Comparison of ENCODE assay signal across 21 mouse cellular contexts in genomic region chr7:136912901-136913300, GRCm38 (mm10). TPM values are rescaled to one million over a fixed set of nuclear protein-coding genes. Genes with fewer than 3 reads are reported as not detected.
DNase-seq lines count a peak whose midpoint lies in the region; ATAC-seq lines count a peak whose summit lies in the region.
"Had no signal": no experiment of that assay in that cellular context is flagged by ENCODE, and none has a peak within 500 bp of the region (broad histone marks: within the 10 kb centered on the region; RNA-seq: fewer than 3 reads in every experiment).

No protein-coding gene starts in this region.

- no peaks in the 10 kb centered on the region for H3K9me3 ChIP-seq in forebrain, embryonic 11.5 days (ENCODE audit: control insufficient read depth, low read length)
- no peaks in the 10 kb centered on the region for H3K9me3 ChIP-seq in forebrain, embryonic 13.5 days (replicated peaks)
- H3K9me3 ChIP-seq in liver, embryonic 13.5 days (replicated peaks), result no peaks in the 10 kb centered on the region
- no peaks in the 10 kb centered on the region for H3K9me3 ChIP-seq in midbrain, embryonic 16.5 days (replicated peaks; ENCODE audit: control insufficient read depth, low read length, poor library complexity, severe bottlenecking)
- H3K9me3 ChIP-seq in heart, embryonic 12.5 days (replicated peaks), result no peaks in the 10 kb centered on the region
- H3K9me3 ChIP-seq: hindbrain, embryonic 12.5 days had no signal

- H3K9ac ChIP-seq in forebrain, embryonic 11.5 days (ENCODE audit: low read length), result no peak overlapping the region
- H3K9ac ChIP-seq in forebrain, embryonic 13.5 days, result no peak overlapping the region
- no peak overlapping the region for H3K9ac ChIP-seq in liver, embryonic 13.5 days
- no peak overlapping the region for H3K9ac ChIP-seq in midbrain, embryonic 16.5 days (ENCODE audit: low read depth, low read length)
- no peak overlapping the region for H3K9ac ChIP-seq in heart, embryonic 12.5 days
- H3K9ac ChIP-seq: hindbrain, embryonic 12.5 days had no signal

- no peaks in the 10 kb centered on the region for H3K36me3 ChIP-seq in forebrain, embryonic 11.5 days (ENCODE audit: control insufficient read depth, insufficient read depth, low read length)
- H3K36me3 ChIP-seq in forebrain, embryonic 13.5 days (ENCODE audit: poor library complexity, severe bottlenecking), result no peaks in the 10 kb centered on the region
- H3K36me3 ChIP-seq in liver, embryonic 13.5 days, result no peaks in the 10 kb centered on the region
- no peaks in the 10 kb centered on the region for H3K36me3 ChIP-seq in midbrain, embryonic 16.5 days (ENCODE audit: control insufficient read depth, insufficient read depth, low read length)
- H3K36me3 ChIP-seq in heart, embryonic 12.5 days, result no peaks in the 10 kb centered on the region
- H3K36me3 ChIP-seq: hindbrain, embryonic 12.5 days had no signal

- peak; percentile 26 for DNase-seq in forebrain, embryonic 11.5 days (ENCODE audit: low spot score)
- DNase-seq in kidney, adult 8-10 months, result peak; percentile 49 to 63
- DNase-seq in kidney, postnatal 36 days, result peak; percentile 66 to 76
- DNase-seq in liver, embryonic 13.5 days, result no peak
- DNase-seq in right cerebral cortex, postnatal 10 days (ENCODE audit: low spot score in 2 of 2), result no peak
- DNase-seq: adrenal gland, adult 2 months; cerebellum, adult 8-10 months; gastrocnemius, postnatal 14 days; lung, adult 18-20 months; midbrain, embryonic 14.5 days; right cerebral cortex, postnatal 4 days; thymus, postnatal 4 days had no signal

- no peak overlapping the region for H3K4me2 ChIP-seq in forebrain, embryonic 11.5 days (ENCODE audit: low read depth, low read length, severe bottlenecking)
- no peak overlapping the region for H3K4me2 ChIP-seq in forebrain, embryonic 13.5 days
- no peak overlapping the region for H3K4me2 ChIP-seq in liver, embryonic 13.5 days
- no peak overlapping the region for H3K4me2 ChIP-seq in midbrain, embryonic 16.5 days (ENCODE audit: low read length)
- H3K4me2 ChIP-seq in heart, embryonic 12.5 days, result no peak overlapping the region
- H3K4me2 ChIP-seq: hindbrain, embryonic 12.5 days had no signal

- no peaks in the 10 kb centered on the region for H3K4me1 ChIP-seq in forebrain, embryonic 11.5 days (replicated peaks; ENCODE audit: control insufficient read depth, insufficient read depth, low read length)
- no peaks in the 10 kb centered on the region for H3K4me1 ChIP-seq in forebrain, embryonic 13.5 days
- 0 out of 2 replicates have a peak, but pooled peaks cover 8% of the 10 kb centered on the region for H3K4me1 ChIP-seq in liver, embryonic 13.5 days (replicated peaks)
- H3K4me1 ChIP-seq in midbrain, embryonic 16.5 days (ENCODE audit: control insufficient read depth, insufficient read depth, low read length), result no peaks in the 10 kb centered on the region
- peaks cover 24% of the 10 kb centered on the region for H3K4me1 ChIP-seq in heart, embryonic 12.5 days (replicated peaks)

- whole genome bisulfite sequencing in forebrain, embryonic 11.5 days, result 91% methylated on average over 4 of the region's 4 CpGs
- 92% methylated on average over 4 of the region's 4 CpGs for WGBS in forebrain, embryonic 13.5 days
- WGBS in liver, embryonic 13.5 days (ENCODE audit: insufficient replicate concordance), result 59% methylated on average over 4 of the region's 4 CpGs
- WGBS in midbrain, embryonic 16.5 days, result 89% methylated on average over 4 of the region's 4 CpGs
- whole genome bisulfite sequencing in heart, embryonic 12.5 days, result 92% methylated on average over 4 of the region's 4 CpGs

- H3K27ac ChIP-seq in forebrain, embryonic 11.5 days (ENCODE audit: low read depth, low read length), result no peak overlapping the region
- H3K27ac ChIP-seq in forebrain, embryonic 13.5 days, result no peak overlapping the region
- no peak overlapping the region for H3K27ac ChIP-seq in liver, embryonic 13.5 days
- H3K27ac ChIP-seq in midbrain, embryonic 16.5 days (ENCODE audit: low read length), result no peak overlapping the region
- H3K27ac ChIP-seq in heart, embryonic 12.5 days (ENCODE audit: poor library complexity, severe bottlenecking), result no peak overlapping the region
- H3K27ac ChIP-seq: hindbrain, embryonic 12.5 days; layer of hippocampus, adult 2 months; stomach, postnatal 0 days had no signal

- no peaks in the 10 kb centered on the region for H3K27me3 ChIP-seq in forebrain, embryonic 11.5 days (ENCODE audit: control insufficient read depth, insufficient read depth, low read length)
- H3K27me3 ChIP-seq in forebrain, embryonic 13.5 days, result no peaks in the 10 kb centered on the region
- H3K27me3 ChIP-seq in liver, embryonic 13.5 days, result no peaks in the 10 kb centered on the region
- no peaks in the 10 kb centered on the region for H3K27me3 ChIP-seq in midbrain, embryonic 16.5 days (ENCODE audit: control insufficient read depth, insufficient read depth, low read depth, low read length)
- 0 out of 2 replicates have a peak, but pooled peaks cover 3% of the 10 kb centered on the region for H3K27me3 ChIP-seq in heart, embryonic 12.5 days (replicated peaks)
- H3K27me3 ChIP-seq: megakaryocyte, embryonic 14.5 days had no signal

- no peak for ATAC-seq in forebrain, embryonic 11.5 days (replicated peaks; ENCODE audit: low FRiP score)
- ATAC-seq in forebrain, embryonic 13.5 days, result no peak
- peak; percentile 67 for ATAC-seq in liver, embryonic 13.5 days (ENCODE audit: low read depth)
- ATAC-seq in midbrain, embryonic 16.5 days, result no peak
- no peak for ATAC-seq in heart, embryonic 12.5 days (ENCODE audit: insufficient number of reproducible peaks, low FRiP score)
- ATAC-seq: forebrain, embryonic 14.5 days; inflammation-experienced regulatory T-cells, adult 6 months had no signal

- H3K4me3 ChIP-seq in forebrain, embryonic 11.5 days (ENCODE audit: low read depth, low read length), result no peak overlapping the region
- no peak overlapping the region for H3K4me3 ChIP-seq in forebrain, embryonic 13.5 days
- H3K4me3 ChIP-seq in liver, embryonic 13.5 days (replicated peaks), result no peak overlapping the region
- H3K4me3 ChIP-seq in midbrain, embryonic 16.5 days (ENCODE audit: low read depth, low read length), result no peak overlapping the region
- H3K4me3 ChIP-seq in heart, embryonic 12.5 days, result no peak overlapping the region
- H3K4me3 ChIP-seq: hindbrain, embryonic 12.5 days; layer of hippocampus, adult 2 months; megakaryocyte, embryonic 14.5 days had no signal

RNA-seq across cellular contexts. Expression of gene Mgmt, which starts 18.5 kb away (rescaled TPM):
- polyA plus RNA-seq in forebrain, embryonic 11.5 days (2014; fragmentation: Nextera tagmentation; extraction: Ambion mirVana), result 3.4 and 4.0 TPM in 2 replicates
- 1.6 and 1.9 TPM in 2 replicates for polyA plus RNA-seq in forebrain, embryonic 13.5 days (2015; fragmentation: Nextera tagmentation; extraction: Ambion mirVana)
- polyA plus RNA-seq in liver, embryonic 13.5 days (2015; fragmentation: Nextera tagmentation; extraction: Ambion mirVana), result 3.3 and 3.4 TPM in 2 replicates
- polyA plus RNA-seq in midbrain, embryonic 16.5 days (2015; fragmentation: Nextera tagmentation; extraction: Ambion mirVana), result 0.85 and 0.98 TPM in 2 replicates
- 3.9 and 4.0 TPM in 2 replicates for polyA plus RNA-seq in heart, embryonic 12.5 days (2016; fragmentation: Nextera tagmentation; extraction: Ambion mirVana)

Comparison
In these comparisons a context has a peak if more than half of its experiments do, and no peak if none do; other contexts are left out.
1. DNase-seq: peak in forebrain, embryonic 11.5 days (single experiment), kidney, adult 8-10 months (2 of 2) and kidney, postnatal 36 days (2 of 2); none in liver, embryonic 13.5 days (single experiment) and right cerebral cortex, postnatal 10 days (0 of 2).